Mouse (Mus musculus) CH12.LX (cell line): Measurements from ENCODE around the gene Emilin3. TPM values are rescaled to one million over a fixed set of nuclear protein-coding genes. Genes with fewer than 3 reads are reported as not detected.

Experiments used
- DNase-seq: peaks from one replicate; pipeline ENCODE4 v3.0.0-alpha.2; 2013; ENCODE audit errors: extremely low read depth
- H3K27ac ChIP-seq: 2 replicates; pipeline ENCODE4 v1.5.1; 2012; ENCODE audit warnings: low read depth, mild to moderate bottlenecking, control low read depth, moderate library complexity; ENCODE audit not compliant: insufficient read depth
- H3K27me3 ChIP-seq: replicated peaks from 2 replicates; pipeline ENCODE3; 2012; ENCODE audit warnings: inconsistent platforms
- H3K36me3 ChIP-seq, 2 experiments: replicated peaks in 1 of 2; 2 replicates each; pipeline versions ENCODE3 to v1.6.1; 2012; ENCODE audit warnings: inconsistent platforms in 1 of 2, low read length in 1 of 2, mild to moderate bottlenecking in 1 of 2, mixed read lengths in 1 of 2, moderate library complexity in 1 of 2; ENCODE audit not compliant: control insufficient read depth in 1 of 2, insufficient read depth in 1 of 2
- H3K4me1 ChIP-seq, 2 experiments: 2 replicates each; pipeline ENCODE4 v1.6.1; 2012; ENCODE audit warnings: inconsistent platforms in 1 of 2, moderate library complexity in 1 of 2; ENCODE audit not compliant: insufficient read depth in 2 of 2, control insufficient read depth in 1 of 2
- H3K4me2 ChIP-seq: 2 replicates; pipeline ENCODE4 v1.6.1; 2012; ENCODE audit warnings: low read depth, mild to moderate bottlenecking, control low read depth; ENCODE audit not compliant: poor library complexity, insufficient read depth, severe bottlenecking
- H3K4me3 ChIP-seq, 3 experiments: fragments of 150-350 bp in 1 of 3; sonication (generic) in 1 of 3; replicated peaks in 1 of 3; 2 replicates each; pipeline versions ENCODE3 to v1.5.1; 2011 to 2012; ENCODE audit warnings: low read depth in 2 of 3, low read length in 2 of 3, mild to moderate bottlenecking in 2 of 3, moderate library complexity in 2 of 3, control low read depth in 1 of 3, improper control_type of control experiment in 1 of 3, inconsistent platforms in 1 of 3, mixed read lengths in 1 of 3; ENCODE audit not compliant: poor library complexity in 1 of 3
- H3K79me2 ChIP-seq: replicated peaks from 2 replicates; pipeline ENCODE4 v1.6.1; 2012; ENCODE audit warnings: mild to moderate bottlenecking, moderate library complexity; ENCODE audit not compliant: control insufficient read depth, poor library complexity, insufficient read depth, severe bottlenecking; ENCODE audit errors: extremely low read depth
- H3K9ac ChIP-seq: 2 replicates; pipeline ENCODE4 v1.6.1; 2012; ENCODE audit warnings: low read depth, mild to moderate bottlenecking, control low read depth, moderate library complexity; ENCODE audit not compliant: insufficient read depth
- H3K9me3 ChIP-seq: replicated peaks from 2 replicates; pipeline ENCODE3; 2012; ENCODE audit warnings: low read length, inconsistent platforms, mixed read lengths
- BHLHE40 ChIP-seq: IDR thresholded peaks from 2 replicates; pipeline ENCODE4 v1.6.1; 2011; ENCODE audit warnings: mild to moderate bottlenecking, low read depth, low read length, improper control_type of control experiment
- CHD1 ChIP-seq: IDR thresholded peaks from 2 replicates; pipeline ENCODE4 v1.6.1; 2012; ENCODE audit warnings: low read depth, low read length, improper control_type of control experiment, inconsistent platforms
- ELF1 ChIP-seq: IDR thresholded peaks from 2 replicates; pipeline ENCODE4 v1.6.1; 2014; ENCODE audit warnings: low read depth, mild to moderate bottlenecking, inconsistent platforms, low read length, improper control_type of control experiment
- GABPA ChIP-seq: IDR thresholded peaks from 2 replicates; pipeline ENCODE4 v1.6.1; 2012; ENCODE audit warnings: low read depth, low read length, improper control_type of control experiment, inconsistent platforms; ENCODE audit not compliant: insufficient replicate concordance
- MAFK ChIP-seq: IDR thresholded peaks from 2 replicates; pipeline ENCODE4 v1.6.1; 2011; ENCODE audit warnings: low read length, improper control_type of control experiment; ENCODE audit not compliant: insufficient replicate concordance
- MEF2A ChIP-seq: IDR thresholded peaks from 2 replicates; pipeline ENCODE4 v1.6.1; 2014; ENCODE audit warnings: low read depth, mild to moderate bottlenecking, inconsistent platforms, low read length, improper control_type of control experiment, borderline replicate concordance
- NRF1 ChIP-seq: IDR thresholded peaks from 2 replicates; pipeline ENCODE4 v1.6.1; 2014; ENCODE audit warnings: low read depth, mild to moderate bottlenecking, inconsistent platforms, low read length, improper control_type of control experiment, moderate library complexity
- RAD21 ChIP-seq: IDR thresholded peaks from 2 replicates; pipeline ENCODE4 v1.6.1; 2011; ENCODE audit warnings: low read depth, mild to moderate bottlenecking, low read length, improper control_type of control experiment, moderate library complexity
- TBP ChIP-seq: conservative IDR thresholded peaks from 2 replicates; pipeline ENCODE4 v1.6.1; 2011; ENCODE audit warnings: low read depth, low read length, improper control_type of control experiment
- TCF12 ChIP-seq: IDR thresholded peaks from 2 replicates; pipeline ENCODE4 v1.6.1; 2014; ENCODE audit warnings: low read depth, mild to moderate bottlenecking, inconsistent platforms, low read length, improper control_type of control experiment
- ZC3H11A ChIP-seq: IDR thresholded peaks from 2 replicates; pipeline ENCODE4 v1.6.1; 2012; ENCODE audit warnings: low read depth, mild to moderate bottlenecking, inconsistent platforms, low read length, improper control_type of control experiment
- ZMIZ1 ChIP-seq: IDR thresholded peaks from 2 replicates; pipeline ENCODE4 v1.6.1; 2012; ENCODE audit warnings: low read depth, mild to moderate bottlenecking, inconsistent platforms, low read length, improper control_type of control experiment
- ZNF384 ChIP-seq: IDR thresholded peaks from 2 replicates; pipeline ENCODE4 v1.6.1; 2012; ENCODE audit warnings: low read depth, low read length, improper control_type of control experiment, inconsistent platforms
- dilution Hi-C: fragments of 300-500 bp; cut with MboI; formaldehyde crosslinking; loops from 2 replicates; pipeline ENCODE4 v1.14.3; 2020; ENCODE audit warnings: low sequenced_read_pairs; ENCODE audit not compliant: extremely low pct_unique_long_range_greater_than_20kb, extremely low pct_ligation_motif_present
- in situ Hi-C: fragments of 300-500 bp; cut with MboI; formaldehyde crosslinking; loops from 3 replicates; pipeline ENCODE4 v1.14.3; 2019; ENCODE audit warnings: low sequenced_read_pairs, low pct_ligation_motif_present, low pct_unique_long_range_greater_than_20kb, mixed read lengths
- polyA plus RNA-seq: library from polyadenylated mRNA; unstranded; fragments of >175 nt; gene quantifications from 2 replicates; pipeline ENCODE4 v1.2.1, GENCODE M21; 2012; ENCODE audit warnings: low read depth; ENCODE audit not compliant: insufficient read length
- total RNA-seq, 2 experiments: library from RNA; depleted of rRNA; stranded (reverse); fragments of 300-350 nt in 1 of 2; fragments of >200 nt in 1 of 2; gene quantifications; 2 replicates each; pipeline ENCODE4 v1.2.3; 2012 to 2014

Gene Emilin3
- total and polyA plus RNA-seq, 3 experiments = not detected

- dilution Hi-C loops = no loop called here
- H3K27ac ChIP-seq = no peak overlapping the region
- H3K4me3 ChIP-seq = no peak overlapping the region
- in situ Hi-C loops = no loop called here
- H3K4me2 ChIP-seq = no peak overlapping the region
- no peaks in the 10 kb centered on the region for H3K27me3 ChIP-seq
- TF ChIP-seq NRF1 (no peak), ZC3H11A (no peak), BHLHE40 (no peak), TBP (no peak), ZNF384 (no peak), GABPA (no peak)
- H3K9me3 ChIP-seq = no peaks in the 10 kb centered on the region
- peaks cover 56 to 88% of the 10 kb centered on the region in 2 experiments for H3K36me3 ChIP-seq
- no peak for DNase-seq
- no peak overlapping the region for H3K9ac ChIP-seq
- H3K4me1 ChIP-seq = peaks cover 0 to 19% of the 10 kb centered on the region in 2 experiments; a peak in 1 of 4 replicates
- no peaks in the 10 kb centered on the region for H3K79me2 ChIP-seq
These were observed 41.2 kb upstream of the Emilin3 start for GRCm38 (mm10) chr2:160953131-160953873.

GRCm38 (mm10) chr2:160951595-160951994, 39.5 kb upstream of the Emilin3 start:
- no peaks in the 10 kb centered on the region for H3K79me2 ChIP-seq
- no peak overlapping the region for H3K4me3 ChIP-seq
- H3K27me3 ChIP-seq = no peaks in the 10 kb centered on the region
- peaks cover 0 to 19% of the 10 kb centered on the region in 2 experiments; a peak in 1 of 4 replicates for H3K4me1 ChIP-seq
- no peak for TF ChIP-seq TBP
- no peak for TF ChIP-seq ELF1
- no peak for TF ChIP-seq RAD21
- TF ChIP-seq MAFK = no peak
- no peak for TF ChIP-seq ZMIZ1
- TF ChIP-seq MEF2A = no peak
- no peak for TF ChIP-seq NRF1
- no peak for TF ChIP-seq CHD1
- no peak for TF ChIP-seq TCF12
- H3K9me3 ChIP-seq = no peaks in the 10 kb centered on the region
- H3K4me2 ChIP-seq = no peak overlapping the region
- H3K36me3 ChIP-seq = peaks cover 55 to 84% of the 10 kb centered on the region in 2 experiments
- dilution Hi-C loops (no loop called here), in situ Hi-C loops (no loop called here)
- DNase-seq = no peak
- no peak overlapping the region for H3K27ac ChIP-seq
- H3K9ac ChIP-seq = no peak overlapping the region
